Mouse (Mus musculus) left cerebral cortex, postnatal 36 days (tissue): ENCODE data around the gene Tmem259. TPM values are rescaled to one million over a fixed set of nuclear protein-coding genes. Genes with fewer than 3 reads are reported as not detected.

Experiments used
- DNase-seq, 2 experiments: peaks; one replicate each; pipeline ENCODE4 v3.0.0; 2021 to 2022; ENCODE audit warnings: low spot score in 2 of 2, mixed read lengths in 1 of 2
- intact Hi-C: fragments of 180-260 bp; cut with DNase I; formaldehyde crosslinking; loops from one replicate; pipeline ENCODE4 v1.15.1; 2025
- total RNA-seq, 2 experiments: library from RNA; stranded (reverse); gene quantifications; 2 replicates each; pipeline ENCODE4 v1.2.3; 2021

The Tmem259 gene
- total RNA-seq, 2 experiments from 2014 or later = 122 TPM

DNA sequence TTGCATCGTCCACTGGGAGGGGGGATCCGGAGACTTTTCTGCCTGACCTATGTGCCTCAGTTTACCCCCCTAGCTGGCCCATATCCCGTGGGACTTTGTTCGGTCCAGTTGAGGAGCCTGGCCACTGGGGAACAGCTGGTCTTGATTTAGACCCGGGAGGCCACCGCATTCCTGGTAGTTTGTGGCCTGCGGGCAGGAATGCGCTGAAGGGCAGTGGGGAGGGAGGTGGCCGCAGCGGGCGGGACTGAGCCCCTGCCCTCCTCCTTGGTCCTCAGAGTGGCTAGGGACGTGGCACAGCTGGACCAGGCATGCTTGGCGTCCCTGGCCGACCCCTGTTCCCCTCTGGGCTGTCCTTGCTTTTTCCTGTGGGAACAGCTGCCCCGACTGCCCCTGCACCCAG lies 5.7 kb upstream of the Tmem259 start:
- intact Hi-C loops = no loop called here
- no peak for DNase-seq

DNA sequence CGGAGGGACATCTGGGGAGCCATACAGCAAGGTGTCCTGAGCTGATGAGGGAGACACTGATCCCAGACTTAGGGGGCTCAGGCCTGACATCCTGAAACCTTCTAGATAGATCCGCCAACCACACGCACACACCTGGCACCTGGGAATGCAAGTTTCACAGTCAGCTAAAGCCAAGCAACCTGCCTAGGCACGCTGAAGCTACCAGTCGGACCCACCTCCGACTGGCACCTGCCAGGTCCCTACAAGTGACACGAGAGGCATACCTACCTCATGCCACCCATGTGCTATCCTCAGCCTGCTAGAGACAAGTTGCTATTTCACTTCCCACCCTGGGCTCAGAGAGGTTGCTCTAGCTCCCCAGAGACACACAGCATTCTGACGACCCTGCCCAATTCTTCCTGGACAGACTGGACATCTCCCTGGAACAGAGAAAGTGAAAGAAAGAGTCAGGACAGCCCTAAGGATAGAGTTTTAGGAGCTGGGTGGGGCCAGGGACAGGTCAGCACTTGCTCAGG lies 5.2 kb upstream of the Tmem259 start:
- no peak for DNase-seq
- intact Hi-C loops = no loop called here

- intact Hi-C loops = no loop called here
These were observed 4.6 kb upstream of the Tmem259 start, which contains the start of gene Cnn2 for GRCm38 (mm10) chr10:79988506-79989271. Gene Cnn2 (plus strand): TSS chr10:79988584.

GRCm38 (mm10) chr10:79987771-79988505 lies 3.8 kb upstream of the Tmem259 start:
- no peak for DNase-seq
- intact Hi-C loops = no loop called here

More at GRCm38 (mm10) chr10:79988506-79989271, 4.6 kb upstream of the Tmem259 start, which contains the start of gene Cnn2:
- no peak for DNase-seq

GRCm38 (mm10) chr10:79986963-79987362 lies 2.8 kb upstream of the Tmem259 start:
- peak; percentile 74 to 75 for DNase-seq

DNA sequence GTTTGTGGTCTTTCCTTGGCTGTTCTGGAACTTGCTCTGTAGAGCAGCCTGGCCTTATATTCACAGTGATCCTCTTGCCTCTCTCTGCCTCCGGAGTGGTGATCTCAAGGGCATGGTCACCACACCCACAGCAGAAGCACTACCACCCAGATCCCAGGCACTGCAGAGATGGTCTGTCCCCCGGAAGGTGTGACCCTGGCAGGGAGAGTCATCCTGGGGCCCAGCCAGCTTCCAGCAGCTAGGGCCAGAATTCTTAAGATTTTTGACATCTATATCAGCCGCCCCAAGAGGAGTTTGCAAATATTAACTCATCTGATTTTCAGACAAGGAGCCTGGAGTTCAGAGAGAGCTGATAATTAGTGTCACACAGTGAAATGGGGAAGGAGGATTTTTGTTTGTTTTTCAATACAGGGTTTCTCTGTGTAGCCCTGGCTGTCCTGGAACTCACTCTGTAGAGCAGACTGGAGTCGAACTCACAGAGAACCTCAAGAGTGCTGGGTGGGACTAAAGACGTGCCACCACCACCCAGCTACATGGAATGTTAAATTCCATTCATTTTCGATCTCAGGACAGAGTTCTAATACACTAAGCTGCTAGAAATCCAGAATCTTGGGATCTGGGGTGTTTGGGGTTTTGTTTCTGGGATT lies 2.2 kb upstream of the Tmem259 start:
- DNase-seq = no peak
- intact Hi-C loops = no loop called here

More at GRCm38 (mm10) chr10:79986963-79987362, 2.8 kb upstream of the Tmem259 start:
- intact Hi-C loops = no loop called here

DNA sequence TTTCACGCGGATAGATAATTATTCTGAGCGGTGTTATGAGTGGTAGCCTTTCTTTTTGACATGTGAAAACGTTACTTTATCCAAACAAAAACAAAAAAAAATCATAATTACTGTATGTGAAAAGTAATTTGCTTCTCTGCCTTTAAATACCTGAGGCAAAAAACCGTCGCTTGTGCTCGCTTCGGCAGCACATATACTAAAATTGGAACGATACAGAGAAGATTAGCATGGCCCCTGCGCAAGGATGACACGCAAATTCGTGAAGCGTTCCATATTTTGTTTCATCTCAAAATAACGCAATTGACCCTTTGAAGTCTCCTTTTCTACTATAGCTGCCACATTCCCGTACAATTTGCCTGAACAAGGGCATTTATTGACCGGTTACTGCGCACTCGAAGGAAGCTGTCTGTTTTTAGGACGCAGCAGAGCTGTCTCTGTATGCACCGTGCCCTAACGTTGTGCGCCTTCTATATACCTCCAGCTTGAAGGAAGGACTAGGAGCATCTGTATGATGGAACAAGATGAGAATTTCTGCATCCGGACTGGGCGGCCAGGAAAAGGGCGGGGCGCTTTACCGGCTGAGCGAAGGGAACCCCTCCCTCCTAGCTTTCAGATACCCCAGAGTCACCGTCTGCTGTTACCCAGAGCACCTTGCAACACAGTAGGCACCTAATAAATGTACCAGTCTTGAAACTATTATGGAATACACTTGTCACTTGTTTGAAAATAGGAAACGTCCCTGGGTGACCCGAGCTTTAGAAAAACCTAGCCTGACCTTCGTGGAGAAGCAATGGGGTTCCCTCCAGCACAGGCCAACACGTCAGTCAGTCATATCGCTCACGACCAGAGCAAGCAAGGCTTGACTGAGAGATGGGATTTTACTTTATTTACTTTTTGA lies 1.5 kb upstream of the Tmem259 start:
- DNase-seq = peak; percentile 74 to 75
- intact Hi-C loops = loop anchor here (2.0 kb wide), 2 partner anchors 53 to 129 kb away; partner anchors contain the start of genes Polr2e and Stk11

GRCm38 (mm10) chr10:79984871-79985270 lies 741 bp upstream of the Tmem259 start:
- intact Hi-C loops = loop anchor here (1.0 to 2.0 kb wide), 3 partner anchors 54 to 157 kb away; partner anchors contain the start of genes Polr2e and Stk11
- DNase-seq = peak; percentile 94 to 96

GRCm38 (mm10) chr10:79983670-79984069 lies 460 bp downstream of the Tmem259 start:
- intact Hi-C loops = loop anchor here (1.0 to 2.0 kb wide), 4 partner anchors 23 to 159 kb away; partner anchors contain the start of genes Polr2e, Stk11 and Wdr18
- peak; percentile 65 to 66 for DNase-seq

GRCm38 (mm10) chr10:79983205-79983604 lies 925 bp downstream of the Tmem259 start:
- intact Hi-C loops = loop anchor here (2.0 kb wide), 1 partner anchor 22 kb away; the partner anchor contains the start of gene Wdr18

GRCm38 (mm10) chr10:79979401-79980155 lies 4.6 kb downstream of the Tmem259 start:
- DNase-seq = no peak
- intact Hi-C loops = no loop called here

More at GRCm38 (mm10) chr10:79983205-79983604, 925 bp downstream of the Tmem259 start:
- no peak for DNase-seq

- no peak for DNase-seq
- intact Hi-C loops = no loop called here
These were observed 6.1 kb downstream of the Tmem259 start for GRCm38 (mm10) chr10:79978061-79978460.

DNA sequence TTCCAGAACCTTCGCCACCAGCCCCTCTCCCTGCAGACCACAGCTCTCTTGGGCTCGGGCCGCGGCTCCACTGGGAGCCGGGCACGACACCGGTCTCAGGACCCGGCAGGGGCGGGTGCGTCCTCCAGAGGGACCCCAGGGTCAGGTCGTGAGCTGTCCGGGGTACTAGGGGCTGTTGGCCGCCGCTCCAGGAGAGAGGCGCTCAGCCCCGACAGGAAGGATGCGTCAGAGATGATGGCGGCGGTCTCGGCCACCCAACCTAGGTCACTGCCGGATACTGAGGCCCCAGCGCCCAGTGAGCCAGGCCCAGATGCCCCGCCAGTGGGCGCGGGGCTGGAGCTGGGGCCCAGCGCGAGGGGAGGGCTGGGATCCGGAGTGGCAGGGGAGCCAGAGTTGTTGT lies 6.8 kb downstream of the Tmem259 start:
- intact Hi-C loops = no loop called here
- DNase-seq = no peak

GRCm38 (mm10) chr10:79976722-79977107 lies 7.4 kb downstream of the Tmem259 start:
- DNase-seq = no peak
- intact Hi-C loops = no loop called here

GRCm38 (mm10) chr10:79976071-79976721 lies 7.9 kb downstream of the Tmem259 start:
- intact Hi-C loops = no loop called here
- no peak for DNase-seq

GRCm38 (mm10) chr10:79974668-79975067 lies 9.5 kb downstream of the Tmem259 start:
- no peak for DNase-seq
- intact Hi-C loops = no loop called here

GRCm38 (mm10) chr10:79974087-79974486 lies 10.0 kb downstream of the Tmem259 start:
- intact Hi-C loops = no loop called here
- no peak for DNase-seq
